Mouse (Mus musculus) testis, adult 10 weeks (tissue): ENCODE data around the gene Atrnl1. TPM values are rescaled to one million over a fixed set of nuclear protein-coding genes. Genes with fewer than 3 reads are reported as not detected.

ENCODE experiments used
- polyA plus RNA-seq: library from polyadenylated mRNA; stranded (reverse); fragments of 350-450 nt; fragmentation: Illumina TruSeq; extraction: RNeasy Lipid Tissue Mini Kit (QIAGEN cat#74804); gene quantifications from one replicate; pipeline ENCODE4 v1.2.3, GENCODE M21; 2014; ENCODE audit warnings: low read depth, low replicate concordance

The Atrnl1 gene
- polyA plus RNA-seq = 8.0 TPM

GRCm38 (mm10) chr19:57610476-57611261, at the start of gene Atrnl1:
TSS of gene Atrnl1 (plus strand) at chr19:57611034.

Other genes starting within 250 kb of the Atrnl1 start
- gene Trub1, start 158.1 kb upstream of the Atrnl1 start, polyA plus RNA-seq = 3.4 TPM